Mouse (Mus musculus) ES-E14 (cell line): ENCODE results near the gene Kirrel3. TPM values are rescaled to one million over a fixed set of nuclear protein-coding genes. Genes with fewer than 3 reads are reported as not detected.

Experiments
- DNase-seq: peaks from one replicate; pipeline ENCODE4 v3.0.0-alpha.2; 2013; ENCODE audit warnings: low read depth, low spot score
- H3K27ac ChIP-seq: 2 replicates; pipeline ENCODE4 v1.5.1; 2012; ENCODE audit warnings: low read depth, mild to moderate bottlenecking, low read length, moderate library complexity, mixed read lengths; ENCODE audit not compliant: poor library complexity, insufficient read depth, severe bottlenecking
- H3K36me3 ChIP-seq: 2 replicates; pipeline ENCODE4 v1.6.1; 2012; ENCODE audit warnings: mild to moderate bottlenecking, low read length, moderate library complexity, mixed read lengths; ENCODE audit not compliant: control insufficient read depth, poor library complexity, insufficient read depth, severe bottlenecking
- H3K4me1 ChIP-seq, 2 experiments: fragments of 150-350 bp in 1 of 2; sonication (generic) in 1 of 2; 2 replicates each; pipeline ENCODE4 v1.6.1; 2012; ENCODE audit warnings: low read length in 2 of 2, mild to moderate bottlenecking in 1 of 2, mixed read lengths in 1 of 2; ENCODE audit not compliant: control insufficient read depth in 2 of 2, insufficient read depth in 2 of 2, poor library complexity in 1 of 2
- H3K4me3 ChIP-seq, 2 experiments: fragments of 150-350 bp in 1 of 2; sonication (generic) in 1 of 2; 2 replicates each; pipeline ENCODE4 v1.5.1; 2012; ENCODE audit warnings: low read length in 2 of 2, low read depth in 1 of 2, mild to moderate bottlenecking in 1 of 2, mixed read lengths in 1 of 2; ENCODE audit not compliant: insufficient read depth in 1 of 2, poor library complexity in 1 of 2, severe bottlenecking in 1 of 2
- H3K9ac ChIP-seq: 2 replicates; pipeline ENCODE4 v1.6.1; 2012; ENCODE audit warnings: low read depth, mild to moderate bottlenecking, low read length, mixed read lengths; ENCODE audit not compliant: poor library complexity, insufficient read depth, severe bottlenecking
- H3K9me3 ChIP-seq: fragments of 150-350 bp; sonication (generic); 2 replicates; pipeline ENCODE4 v1.6.1; 2012; ENCODE audit warnings: low read depth, mild to moderate bottlenecking, low read length; ENCODE audit not compliant: control insufficient read depth, insufficient read depth
- CHD2 ChIP-seq: IDR thresholded peaks from 2 replicates; pipeline ENCODE4 v1.6.1; 2014; ENCODE audit warnings: mild to moderate bottlenecking, low read depth, low read length, inconsistent platforms
- HCFC1 ChIP-seq: IDR thresholded peaks from 2 replicates; pipeline ENCODE4 v1.6.1; 2012; ENCODE audit warnings: low read length, inconsistent platforms, borderline replicate concordance; ENCODE audit not compliant: insufficient read depth
- MAFK ChIP-seq: IDR thresholded peaks from 2 replicates; pipeline ENCODE4 v1.6.1; 2014; ENCODE audit warnings: mild to moderate bottlenecking, low read depth, low read length, inconsistent platforms; ENCODE audit not compliant: insufficient read depth
- ZC3H11A ChIP-seq: IDR thresholded peaks from 2 replicates; pipeline ENCODE4 v1.6.1; 2012; ENCODE audit warnings: low read depth, mild to moderate bottlenecking, inconsistent platforms, low read length, borderline replicate concordance
- ZNF384 ChIP-seq: IDR thresholded peaks from 2 replicates; pipeline ENCODE4 v1.6.1; 2012; ENCODE audit warnings: low read depth, low read length, inconsistent platforms
- in situ Hi-C, 2 experiments: fragments of 600-800 bp; cut with MboI; formaldehyde crosslinking; loops; one replicate each; pipeline ENCODE4 v1.15.1; 2025; ENCODE audit warnings: low sequenced_read_pairs in 2 of 2, inconsistent platforms in 1 of 2; ENCODE audit not compliant: unreplicated experiment in 2 of 2
- total RNA-seq: library from RNA; depleted of rRNA; stranded (reverse); fragments of 300-350 nt; gene quantifications from 2 replicates; pipeline ENCODE4 v1.2.3, GENCODE M21; 2012

Kirrel3 gene
- total RNA-seq, 1 experiment, result 0.67 TPM

DNA sequence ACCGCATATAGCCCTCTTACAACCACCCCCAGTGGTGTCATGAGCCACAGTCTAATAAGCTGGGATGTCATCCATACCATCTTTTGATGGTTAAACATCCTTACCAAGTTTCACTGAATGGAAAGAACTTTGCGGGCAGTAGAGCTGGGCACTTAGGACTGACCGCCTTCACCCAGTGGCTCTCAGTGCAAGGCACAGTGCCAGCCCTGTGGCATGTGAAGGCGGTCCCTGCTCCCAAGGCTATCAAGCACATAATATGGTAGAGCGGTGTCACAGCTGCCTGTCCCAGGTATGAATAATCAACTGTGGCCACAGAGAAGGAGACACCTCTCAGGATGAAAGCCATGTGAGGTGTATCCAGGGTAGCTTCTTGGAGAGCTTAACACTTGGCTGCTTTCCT lies 433.3 kb downstream of the Kirrel3 start:
- Histone ChIP-seq H3K36me3 (no peaks in the 10 kb centered on the region), H3K9ac (no peak overlapping the region), H3K4me3 (no peak overlapping the region), H3K9me3 (no peaks in the 10 kb centered on the region), H3K27ac (no peak overlapping the region), H3K4me1 (no peaks in the 10 kb centered on the region)
- no peak for DNase-seq
- in situ Hi-C loops, result no loop called here
- no peak for TF ChIP-seq ZNF384
- TF ChIP-seq HCFC1, result no peak
- TF ChIP-seq ZC3H11A, result no peak
- TF ChIP-seq CHD2, result no peak
- no peak for TF ChIP-seq MAFK

- Histone ChIP-seq H3K9ac (no peak overlapping the region), H3K36me3 (no peaks in the 10 kb centered on the region), H3K4me3 (no peak overlapping the region), H3K9me3 (no peaks in the 10 kb centered on the region), H3K4me1 (no peaks in the 10 kb centered on the region), H3K27ac (no peak overlapping the region)
- in situ Hi-C loops, result no loop called here
- TF ChIP-seq HCFC1 (no peak), MAFK (no peak), CHD2 (no peak), ZNF384 (no peak), ZC3H11A (no peak)
- DNase-seq, result no peak
These were observed 434.4 kb downstream of the Kirrel3 start for GRCm38 (mm10) chr9:34920116-34920515.

- Histone ChIP-seq H3K9ac (no peak overlapping the region), H3K9me3 (no peaks in the 10 kb centered on the region), H3K4me3 (no peak overlapping the region), H3K27ac (no peak overlapping the region), H3K4me1 (no peaks in the 10 kb centered on the region), H3K36me3 (no peaks in the 10 kb centered on the region)
- TF ChIP-seq ZC3H11A (no peak), HCFC1 (no peak), CHD2 (no peak), MAFK (no peak), ZNF384 (no peak)
- in situ Hi-C loops, result no loop called here
- no peak for DNase-seq
These were observed 436.2 kb downstream of the Kirrel3 start for GRCm38 (mm10) chr9:34921941-34922340.

DNA sequence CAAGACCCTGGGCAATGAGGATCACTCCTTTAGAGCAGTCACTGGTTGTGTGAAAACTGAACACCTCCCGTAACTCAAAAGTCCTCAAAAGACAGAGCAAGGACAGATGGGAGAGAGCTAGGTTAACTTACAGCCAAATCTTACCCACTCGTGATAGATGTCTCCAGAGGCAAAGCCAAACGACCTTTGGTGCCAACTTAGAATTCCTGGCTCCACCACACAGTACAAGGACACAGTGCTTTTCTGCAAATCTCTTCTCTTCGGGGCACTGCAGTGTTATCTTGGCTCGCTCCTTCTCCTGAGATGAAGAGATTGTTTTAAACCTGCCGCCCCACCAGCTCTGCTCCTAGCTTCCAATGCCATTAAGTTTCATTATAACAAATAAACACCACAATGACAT lies 437.0 kb downstream of the Kirrel3 start:
- no peaks in the 10 kb centered on the region for H3K36me3 ChIP-seq
- in situ Hi-C loops, result no loop called here
- H3K27ac ChIP-seq, result no peak overlapping the region
- no peaks in the 10 kb centered on the region for H3K9me3 ChIP-seq
- H3K9ac ChIP-seq, result no peak overlapping the region
- H3K4me1 ChIP-seq, result no peaks in the 10 kb centered on the region
- no peak for TF ChIP-seq ZNF384
- TF ChIP-seq CHD2, result no peak
- no peak for TF ChIP-seq MAFK
- TF ChIP-seq ZC3H11A, result no peak
- TF ChIP-seq HCFC1, result no peak
- no peak for DNase-seq
- H3K4me3 ChIP-seq, result no peak overlapping the region

DNA sequence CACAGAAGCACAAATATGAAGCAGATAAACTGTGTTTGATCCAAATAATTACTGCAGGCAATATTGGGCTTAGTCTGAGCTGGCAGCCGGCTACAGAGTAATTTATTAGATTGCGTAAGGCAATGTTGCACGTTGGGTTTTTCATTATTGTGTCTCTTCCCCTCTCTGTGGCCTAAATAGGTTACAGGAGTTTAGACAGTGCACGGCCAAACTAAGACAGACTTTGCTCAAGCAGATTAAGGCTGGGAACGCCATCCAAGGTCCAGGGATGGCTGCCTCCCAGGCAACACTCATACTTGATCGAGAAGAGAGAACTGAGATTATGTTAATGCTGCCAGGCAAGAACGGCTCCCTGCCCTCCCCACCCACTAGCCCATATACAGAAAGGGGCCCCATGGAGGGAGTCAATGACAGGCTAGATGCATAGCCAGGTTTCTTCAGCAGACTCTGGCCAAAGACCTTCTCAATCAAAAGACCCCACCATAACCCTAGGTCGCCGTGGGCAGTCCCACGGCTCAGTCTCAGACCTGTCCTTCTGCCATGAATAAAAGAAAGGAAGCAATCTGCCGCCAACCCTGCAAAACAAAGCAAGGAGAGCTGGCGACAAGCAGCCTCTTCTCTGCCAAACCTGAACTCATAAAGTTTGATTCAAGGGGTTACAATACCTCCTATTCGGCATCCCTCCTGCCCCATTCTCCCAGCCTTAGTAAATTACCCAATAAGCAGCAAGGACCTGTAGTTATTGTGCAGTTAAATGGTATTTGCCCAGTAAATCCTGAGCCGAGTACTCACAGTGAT lies 437.6 kb downstream of the Kirrel3 start:
- TF ChIP-seq MAFK, result no peak
- TF ChIP-seq HCFC1, result no peak
- TF ChIP-seq ZNF384, result no peak
- no peak for TF ChIP-seq ZC3H11A
- TF ChIP-seq CHD2, result no peak
- no peak overlapping the region for H3K27ac ChIP-seq
- in situ Hi-C loops, result no loop called here
- H3K9me3 ChIP-seq, result no peaks in the 10 kb centered on the region
- H3K4me3 ChIP-seq, result no peak overlapping the region
- H3K4me1 ChIP-seq, result no peaks in the 10 kb centered on the region
- no peaks in the 10 kb centered on the region for H3K36me3 ChIP-seq
- no peak overlapping the region for H3K9ac ChIP-seq
- no peak for DNase-seq
